10 mouse cellular contexts compared by ENCODE assay signal in the genomic region with DNA sequence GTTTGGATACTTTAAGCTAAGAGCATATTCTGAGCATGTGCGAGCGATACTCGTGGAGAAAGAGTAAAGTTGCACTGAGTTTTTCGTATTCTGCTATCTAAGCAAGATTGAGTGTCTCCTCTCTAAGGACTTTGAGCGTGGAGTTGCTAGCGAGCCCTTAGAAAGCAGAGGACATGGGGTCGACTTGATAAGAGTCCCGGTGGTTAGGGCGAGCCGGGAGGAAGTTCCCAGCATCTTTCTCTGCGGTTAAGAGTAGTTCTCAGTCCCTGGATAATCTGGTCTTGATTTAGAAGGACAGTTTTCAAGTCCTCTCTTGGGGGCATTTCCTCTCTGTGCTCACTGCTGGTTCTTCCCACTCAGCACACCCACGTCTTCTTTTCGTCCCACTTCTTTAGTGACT. TPM values are rescaled to one million over a fixed set of nuclear protein-coding genes. Genes with fewer than 3 reads are reported as not detected.
A peak's percentile ranks its signal among the peaks of the same experiment; 100 is the strongest.
DNase-seq lines count a peak whose midpoint lies in the region; ATAC-seq and TF ChIP-seq lines count a peak whose summit lies in the region.
"Had no signal": no experiment of that assay in that cellular context is flagged by ENCODE, and none has a peak within 500 bp of the region (broad histone marks: within the 10 kb centered on the region; RNA-seq: fewer than 3 reads in every experiment).

No protein-coding gene starts in this region.

- peak overlapping the region; percentile 53 for H3K4me2 ChIP-seq in embryonic facial prominence, embryonic 14.5 days (ENCODE audit: low read depth, low read length)
- peak overlapping the region; percentile 27 for H3K4me2 ChIP-seq in intestine, embryonic 14.5 days (ENCODE audit: low read length)
- peak overlapping the region; percentile 39 for H3K4me2 ChIP-seq in midbrain, embryonic 13.5 days (replicated peaks)

- H3K4me1 ChIP-seq in kidney, adult 2 months (ENCODE audit: control insufficient read depth, insufficient read depth, low read length) = no peaks in the 10 kb centered on the region
- peaks cover 26% of the 10 kb centered on the region for H3K4me1 ChIP-seq in embryonic facial prominence, embryonic 14.5 days (ENCODE audit: control insufficient read depth, insufficient read depth, low read length)
- H3K4me1 ChIP-seq in intestine, embryonic 14.5 days (replicated peaks; ENCODE audit: control insufficient read depth, insufficient read depth, low read length) = no peaks in the 10 kb centered on the region
- H3K4me1 ChIP-seq in midbrain, embryonic 13.5 days (replicated peaks) = peaks cover 19% of the 10 kb centered on the region

- no peaks in the 10 kb centered on the region for H3K27me3 ChIP-seq in kidney, adult 2 months (replicated peaks; ENCODE audit: control insufficient read depth, insufficient read depth, low read length)
- H3K27me3 ChIP-seq in embryonic facial prominence, embryonic 14.5 days (replicated peaks; ENCODE audit: control insufficient read depth, insufficient read depth, low read length) = no peaks in the 10 kb centered on the region
- H3K27me3 ChIP-seq in intestine, embryonic 14.5 days (replicated peaks; ENCODE audit: control insufficient read depth, insufficient read depth, low read length) = no peaks in the 10 kb centered on the region
- H3K27me3 ChIP-seq in midbrain, embryonic 13.5 days = peaks cover 4% of the 10 kb centered on the region; the same call in 1 of the 2 replicates

- H3K9ac ChIP-seq in embryonic facial prominence, embryonic 14.5 days (ENCODE audit: low read depth, low read length) = no peak overlapping the region
- H3K9ac ChIP-seq in intestine, embryonic 14.5 days (ENCODE audit: low read length) = no peak overlapping the region
- H3K9ac ChIP-seq in midbrain, embryonic 13.5 days (replicated peaks) = no peak overlapping the region

- H3K36me3 ChIP-seq in kidney, adult 2 months (ENCODE audit: control insufficient read depth, insufficient read depth, low read length) = no peaks in the 10 kb centered on the region
- no peaks in the 10 kb centered on the region for H3K36me3 ChIP-seq in embryonic facial prominence, embryonic 14.5 days (ENCODE audit: control insufficient read depth, insufficient read depth, low read length)
- no peaks in the 10 kb centered on the region for H3K36me3 ChIP-seq in intestine, embryonic 14.5 days (ENCODE audit: control insufficient read depth, insufficient read depth, low read length)
- no peaks in the 10 kb centered on the region for H3K36me3 ChIP-seq in midbrain, embryonic 13.5 days
- H3K36me3 ChIP-seq: G1E had no signal

- 32% methylated on average over 13 of the region's 13 CpGs for WGBS in kidney, adult 2 months
- WGBS in embryonic facial prominence, embryonic 14.5 days = 35% methylated on average over 13 of the region's 13 CpGs
- WGBS in intestine, embryonic 14.5 days = 47% methylated on average over 13 of the region's 13 CpGs
- WGBS in midbrain, embryonic 13.5 days = 44% methylated on average over 13 of the region's 13 CpGs

- intact Hi-C loops in left cerebral cortex, adult 2 months (cut with DNase I) = no loop called here

- no peak for DNase-seq in kidney, adult 2 months
- no peak for DNase-seq in kidney, postnatal 10 days
- no peak for DNase-seq in embryonic facial prominence, embryonic 14.5 days (ENCODE audit: low spot score)
- DNase-seq in intestine, embryonic 14.5 days (ENCODE audit: low spot score) = no peak
- DNase-seq in left cerebral cortex, adult 2 months (ENCODE audit: extremely low spot score in 1 of 2, low spot score in 2 of 2) = no peak
- DNase-seq in layer of hippocampus, postnatal 10 days (ENCODE audit: low spot score in 2 of 2) = no peak
- DNase-seq: cerebellum, postnatal 25 days had no signal

- no peak for TF ChIP-seq CTCF in kidney, adult 2 months (conservative IDR thresholded peaks at IDR 0.05; ENCODE audit: insufficient read depth, insufficient read length, low read depth, low read length)
- no peak for TF ChIP-seq CTCF in left cerebral cortex, adult 2 months (IDR thresholded peaks at IDR 0.05)

- no peaks in the 10 kb centered on the region for H3K9me3 ChIP-seq in embryonic facial prominence, embryonic 14.5 days (ENCODE audit: control insufficient read depth, low read length)
- no peaks in the 10 kb centered on the region for H3K9me3 ChIP-seq in intestine, embryonic 14.5 days (ENCODE audit: control insufficient read depth, low read length)
- no peaks in the 10 kb centered on the region for H3K9me3 ChIP-seq in midbrain, embryonic 13.5 days
- H3K9me3 ChIP-seq: G1E had no signal

- peak overlapping the region; percentile 24; the same call in 1 of the 2 replicates for H3K4me3 ChIP-seq in kidney, adult 2 months (ENCODE audit: insufficient read depth, low read depth, low read length)
- peak overlapping the region; percentile 5 for H3K4me3 ChIP-seq in embryonic facial prominence, embryonic 14.5 days (ENCODE audit: low read depth, low read length)
- no peak overlapping the region for H3K4me3 ChIP-seq in intestine, embryonic 14.5 days (ENCODE audit: low read depth, low read length)
- no peak overlapping the region for H3K4me3 ChIP-seq in midbrain, embryonic 13.5 days (replicated peaks)
- no peak overlapping the region for H3K4me3 ChIP-seq in left cerebral cortex, adult 2 months

- ATAC-seq in embryonic facial prominence, embryonic 14.5 days (ENCODE audit: low read depth) = no peak
- ATAC-seq in intestine, embryonic 14.5 days (replicated peaks; ENCODE audit: low FRiP score, low TSS enrichment, low read depth) = no peak
- no peak for ATAC-seq in midbrain, embryonic 13.5 days
- ATAC-seq in cerebellum, adult (ENCODE audit: insufficient number of reproducible peaks, low FRiP score, low TSS enrichment) = no peak

- no peak overlapping the region for H3K27ac ChIP-seq in kidney, adult 2 months (ENCODE audit: insufficient read depth, low read depth, low read length)
- H3K27ac ChIP-seq in embryonic facial prominence, embryonic 14.5 days (replicated peaks; ENCODE audit: low read depth, low read length) = peak overlapping the region; percentile 9; the same call in 1 of the 2 replicates
- H3K27ac ChIP-seq in intestine, embryonic 14.5 days (ENCODE audit: low read depth) = no peak overlapping the region
- no peak overlapping the region for H3K27ac ChIP-seq in midbrain, embryonic 13.5 days
- no peak overlapping the region for H3K27ac ChIP-seq in left cerebral cortex, adult 2 months

- TF ChIP-seq POLR2A in kidney, adult 2 months (IDR thresholded peaks at IDR 0.05; ENCODE audit: low read depth, low read length) = no peak

RNA-seq across cellular contexts. Expression of a gene that starts 15.3 kb away (rescaled TPM):
- polyA plus RNA-seq in kidney, adult 2 months (2012; rRNA removed) = 23.8 and 27.3 TPM in 2 replicates
- polyA plus RNA-seq in embryonic facial prominence, embryonic 14.5 days (2014; fragmentation: Nextera tagmentation; extraction: Ambion mirVana) = 16.7 and 20.0 TPM in 2 replicates
- 18.2 and 23.6 TPM in 2 replicates for polyA plus RNA-seq in intestine, embryonic 14.5 days (2014; fragmentation: Nextera tagmentation; extraction: Ambion mirVana)
- 8.2 and 9.4 TPM in 2 replicates for polyA plus RNA-seq in midbrain, embryonic 13.5 days (2015; fragmentation: Nextera tagmentation; extraction: Ambion mirVana)
- 100 to 1,000 TPM in 1 of 2 experiments, 10 to 100 TPM in 1; 99.3 to 109 TPM for total RNA-seq in left cerebral cortex, adult 2 months (2021)
- 100 to 1,000 TPM; 108 to 132 TPM for total RNA-seq in layer of hippocampus, postnatal 10 days (2021)
- polyA plus RNA-seq: G1E had no signal

Comparison
In these comparisons a context has a peak if more than half of its experiments do, and no peak if none do; other contexts are left out.
1. H3K4me3 ChIP-seq: peak in kidney, adult 2 months (single experiment) and embryonic facial prominence, embryonic 14.5 days (single experiment); none in intestine, embryonic 14.5 days (single experiment), midbrain, embryonic 13.5 days (single experiment) and left cerebral cortex, adult 2 months (single experiment).
2. Peak in every context shown above with its lines, with median percentiles within 50 percentile points of each other: H3K4me2 ChIP-seq.